Mouse (Mus musculus) gastrocnemius, postnatal 10 days (tissue): ENCODE measurements around the gene Map9. TPM values are rescaled to one million over a fixed set of nuclear protein-coding genes. Genes with fewer than 3 reads are reported as not detected.
"Not testable (repeated sequence)": the region's sequence is repeated elsewhere in the genome, so short reads cannot be mapped to it uniquely, and the experiment has no call there.

ENCODE experiments used
- DNase-seq: peaks from one replicate; pipeline ENCODE4 v3.0.0; 2021; ENCODE audit warnings: mixed read lengths
- total RNA-seq, 2 experiments: library from RNA; stranded (reverse); gene quantifications; 2 replicates each; pipeline ENCODE4 v1.2.3; 2021

Gene Map9
- total RNA-seq, 2 experiments from 2014 or later: 1.7 to 1.9 TPM

DNA sequence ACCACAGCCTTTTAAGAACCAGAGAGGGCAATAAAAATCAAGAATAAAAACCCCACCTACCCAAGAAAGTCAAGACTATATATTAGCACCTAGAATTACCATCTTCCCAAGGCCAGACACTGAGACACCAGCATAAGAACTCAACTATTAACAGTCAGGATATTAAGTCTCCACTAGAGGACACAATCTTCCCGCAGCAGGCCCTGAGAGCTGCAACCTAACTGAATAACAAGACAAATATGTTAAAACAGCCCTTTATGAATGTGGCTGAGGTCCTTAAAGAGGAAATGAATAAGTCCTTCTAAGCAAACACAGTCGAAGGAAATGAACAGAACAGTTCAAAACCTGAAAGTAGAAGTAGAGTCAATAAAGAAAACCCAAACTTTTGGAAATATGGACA, 49.6 kb downstream of the Map9 start:
- DNase-seq: no peak

DNA sequence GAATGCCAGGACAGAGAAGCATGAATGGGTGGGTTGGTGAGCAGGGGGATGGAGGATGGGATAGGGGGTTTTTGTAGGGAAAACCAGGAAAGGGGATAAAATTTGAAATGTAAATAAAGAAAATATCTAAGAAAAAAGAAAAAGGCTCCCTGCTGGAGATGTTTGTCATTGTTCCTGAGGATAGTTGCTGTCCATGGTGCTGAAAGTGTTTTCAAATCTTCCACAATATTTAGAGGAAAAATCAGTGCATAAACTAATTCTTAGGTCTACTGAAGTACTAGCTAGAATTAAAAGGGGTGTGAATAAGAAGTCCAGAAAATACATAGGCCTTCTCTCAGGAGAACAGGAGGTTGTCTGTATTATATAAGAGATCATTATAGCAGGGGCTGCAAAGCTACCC, 54.6 kb downstream of the Map9 start:
- DNase-seq: no peak

DNA sequence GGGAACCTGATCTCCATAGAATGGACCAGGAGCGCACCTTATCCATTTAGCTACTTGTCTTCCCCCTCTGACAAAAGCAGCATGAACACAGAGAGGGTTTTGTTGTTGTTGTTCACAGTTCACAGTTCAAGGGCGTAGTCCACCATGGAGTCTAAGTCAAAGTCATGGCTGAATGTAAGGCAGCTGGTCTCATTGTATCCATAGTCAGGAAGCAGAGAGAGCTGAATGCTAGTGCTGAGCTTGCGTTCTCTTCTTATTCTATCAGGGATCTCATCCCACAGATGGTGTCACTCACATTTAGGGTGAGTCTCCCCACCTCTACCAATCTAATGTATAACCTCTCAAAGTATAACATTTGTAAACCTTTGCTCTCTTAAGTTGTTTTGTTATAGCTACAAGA, 60.1 kb downstream of the Map9 start:
- no peak for DNase-seq

DNA sequence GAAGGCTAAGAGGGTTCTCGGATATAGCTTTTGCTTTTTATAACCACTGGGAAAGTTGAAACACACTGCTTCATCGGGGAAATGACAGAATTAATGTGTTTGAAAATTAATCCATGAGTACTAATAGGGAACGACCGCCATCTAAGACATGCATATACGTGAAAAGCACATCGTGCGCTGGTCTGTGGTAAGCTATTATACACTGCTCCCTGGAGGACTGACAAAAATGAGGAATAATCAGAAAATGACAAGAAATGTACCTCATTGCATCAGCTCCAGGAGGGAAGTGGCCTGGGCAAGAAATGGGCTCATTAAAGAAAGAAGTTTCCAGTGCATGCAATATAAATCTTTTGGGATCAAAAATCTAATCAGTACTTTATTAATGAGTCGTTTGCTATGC, 77.5 kb downstream of the Map9 start:
- DNase-seq: no peak

DNA sequence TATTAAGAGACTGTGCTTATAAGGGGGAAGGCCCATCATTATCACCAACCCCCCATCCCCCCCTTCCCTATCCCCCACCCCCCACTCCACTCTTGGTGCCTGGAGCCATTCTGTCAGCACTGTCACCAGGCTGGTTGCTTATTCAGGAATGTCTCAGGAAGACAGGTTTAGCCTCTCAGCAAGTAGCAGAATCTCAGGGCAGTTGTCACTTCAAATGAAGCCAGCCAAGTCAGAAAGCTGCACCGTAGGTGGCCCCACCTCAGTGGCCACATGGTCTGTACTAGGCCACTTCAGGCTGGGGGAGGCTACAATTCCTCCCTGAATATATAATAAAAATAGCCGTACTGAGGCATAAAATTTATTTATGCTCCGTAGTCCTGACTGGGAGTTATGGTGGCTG, 83.1 kb downstream of the Map9 start:
- DNase-seq: no peak

DNA sequence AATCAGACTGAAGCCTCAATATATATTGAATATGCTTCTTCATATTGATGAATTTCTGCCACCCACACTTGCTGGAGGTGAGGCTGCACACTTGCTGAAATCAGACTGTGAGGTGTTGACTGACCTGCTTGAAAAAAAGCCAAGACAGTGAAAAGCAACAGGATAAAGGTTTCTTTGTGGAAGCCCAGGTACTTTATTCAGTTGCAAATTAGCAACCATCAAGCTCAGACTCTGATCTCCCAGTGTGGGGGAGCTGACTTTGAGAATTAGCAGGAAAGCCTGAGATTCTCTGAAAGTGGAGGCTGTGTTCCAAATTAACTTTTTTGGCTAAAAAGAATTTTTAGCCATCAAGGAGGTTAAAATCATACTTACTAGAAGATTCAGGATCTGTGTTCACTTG, 83.8 kb downstream of the Map9 start:
- DNase-seq: not testable (repeated sequence)

Other genes with a start within 250 kb of the Map9 start
- gene Gucy1a1, start 212.3 kb upstream of the Map9 start, total RNA-seq: 10 to 100 TPM; 22.5 to 28.5 TPM
- gene Npy2r, start 190.0 kb downstream of the Map9 start, total RNA-seq: under 1 TPM; 0.41 to 0.54 TPM